ENCODE assay signal across 8 mouse cellular contexts in genomic region chr10:95117041-95117730, GRCm38 (mm10).
DNase-seq lines count a peak whose midpoint lies in the region; TF ChIP-seq lines count a peak whose summit lies in the region.

No protein-coding gene starts in this region.

- H3K27me3 ChIP-seq in thymus, adult 2 months (ENCODE audit: control insufficient read depth, insufficient read depth, low read length) = no peaks in the 10 kb centered on the region

- no peaks in the 10 kb centered on the region; the same call in 1 of the 2 replicates for H3K4me1 ChIP-seq in thymus, adult 2 months (replicated peaks; ENCODE audit: control insufficient read depth, insufficient read depth, low read length)

- no peak for TF ChIP-seq CTCF in thymus, adult 2 months (IDR thresholded peaks at IDR 0.05; ENCODE audit: borderline replicate concordance, control insufficient read depth, extremely low read depth, insufficient read depth, low read length, poor library complexity)

- no peak overlapping the region for H3K27ac ChIP-seq in thymus, adult 2 months (ENCODE audit: control insufficient read depth, insufficient read depth, low read length)

- H3K36me3 ChIP-seq in thymus, adult 2 months (ENCODE audit: control insufficient read depth, insufficient read depth, low read length) = no peaks in the 10 kb centered on the region

- DNase-seq in adrenal gland, adult 2 months = peak; percentile 48
- DNase-seq in adrenal gland, postnatal 4 days (ENCODE audit: low spot score in 2 of 2) = no peak
- DNase-seq in 3T3-L1 (ENCODE audit: low read depth, low spot score) = peak; percentile 56
- peak; percentile 53 for DNase-seq in heart, adult 8-10 months (ENCODE audit: low spot score)
- peak; percentile 46 to 52 for DNase-seq in kidney, postnatal 25 days
- DNase-seq in thymus, adult 2 months = no peak
- no peak for DNase-seq in left cerebral cortex, adult 9 months (ENCODE audit: low spot score in 2 of 2)
- DNase-seq in left cerebral cortex, postnatal 25 days (ENCODE audit: low spot score in 2 of 2) = no peak

- H3K4me3 ChIP-seq in thymus, adult 2 months (ENCODE audit: control insufficient read depth, insufficient read depth, low read length) = no peak overlapping the region

- WGBS in thymus, adult 2 months = 60% methylated on average over 6 of the region's 6 CpGs

- intact Hi-C loops in left cerebral cortex, postnatal 25 days (cut with DNase I) = loop anchor here (10.0 kb wide), 1 partner anchor 108 kb away; no protein-coding TSS in a partner anchor

- TF ChIP-seq POLR2A in thymus, adult 2 months (IDR thresholded peaks at IDR 0.05; ENCODE audit: control insufficient read depth, extremely low read depth, insufficient read depth, low read length, poor library complexity) = no peak

Comparison
In these comparisons a context has a peak if more than half of its experiments do, and no peak if none do; other contexts are left out.
1. DNase-seq: peak in adrenal gland, adult 2 months (single experiment), 3T3-L1 (single experiment), heart, adult 8-10 months (single experiment) and kidney, postnatal 25 days (2 of 2); none in adrenal gland, postnatal 4 days (0 of 2), thymus, adult 2 months (single experiment), left cerebral cortex, adult 9 months (0 of 2) and left cerebral cortex, postnatal 25 days (0 of 2).